Mouse (Mus musculus): Measurements from ENCODE around the gene Olfr435. TPM values are rescaled to one million over a fixed set of nuclear protein-coding genes. Genes with fewer than 3 reads are reported as not detected.

Olfr435 gene
- polyA plus RNA-seq (2012; rRNA removed) = not detected in 2 replicates

GRCm38 (mm10) chr6:43196781-43197180 lies at the start of gene Olfr435:
Olfr435 (plus strand) TSS chr6:43197146.
- H3K36me3 ChIP-seq (ENCODE audit: control insufficient read depth, insufficient read depth, low read length) = no peaks in the 10 kb centered on the region
- no peaks in the 10 kb centered on the region for H3K4me1 ChIP-seq (ENCODE audit: control insufficient read depth, insufficient read depth, insufficient read length)
- TF ChIP-seq CTCF (IDR thresholded peaks at IDR 0.05; ENCODE audit: extremely low read depth, insufficient read depth, insufficient read length, insufficient replicate concordance) (no peak), POLR2A (IDR thresholded peaks at IDR 0.05; ENCODE audit: low read depth, low read length) (no peak)
- no peak within 1 kb of the TSS for H3K27ac ChIP-seq (ENCODE audit: insufficient read depth, low read length)
- H3K4me3 ChIP-seq (ENCODE audit: extremely low read depth, insufficient read depth, insufficient read length) = no peak within 1 kb of the TSS
- H3K27me3 ChIP-seq (ENCODE audit: control insufficient read depth, insufficient read depth, low read length) = no peaks in the 10 kb centered on the region
- no peak for DNase-seq (ENCODE audit: low read depth in 1 of 2, low spot score in 2 of 2)

- Histone ChIP-seq H3K27me3 (ENCODE audit: control insufficient read depth, insufficient read depth, low read length) (no peaks in the 10 kb centered on the region), H3K4me3 (ENCODE audit: extremely low read depth, insufficient read depth, insufficient read length) (no peak overlapping the region), H3K36me3 (ENCODE audit: control insufficient read depth, insufficient read depth, low read length) (no peaks in the 10 kb centered on the region), H3K27ac (ENCODE audit: insufficient read depth, low read length) (no peak overlapping the region), H3K4me1 (ENCODE audit: control insufficient read depth, insufficient read depth, insufficient read length) (no peaks in the 10 kb centered on the region)
- no peak for DNase-seq (ENCODE audit: low read depth in 1 of 2, low spot score in 2 of 2)
- TF ChIP-seq CTCF (IDR thresholded peaks at IDR 0.05; ENCODE audit: extremely low read depth, insufficient read depth, insufficient read length, insufficient replicate concordance) (no peak), POLR2A (IDR thresholded peaks at IDR 0.05; ENCODE audit: low read depth, low read length) (no peak)
- WGBS = 63% methylated on average over 1 of the region's 1 CpGs
Observed at GRCm38 (mm10) chr6:43159502-43159901, 37.4 kb upstream of the Olfr435 start.

GRCm38 (mm10) chr6:43162982-43163381 lies 34.0 kb upstream of the Olfr435 start, which contains the start of gene Olfr437:
Olfr437 (plus strand) TSS chr6:43163282.
- TF ChIP-seq POLR2A (IDR thresholded peaks at IDR 0.05; ENCODE audit: low read depth, low read length) = no peak
- TF ChIP-seq CTCF (IDR thresholded peaks at IDR 0.05; ENCODE audit: extremely low read depth, insufficient read depth, insufficient read length, insufficient replicate concordance) = no peak

GRCm38 (mm10) chr6:43167246-43167645 lies 29.7 kb upstream of the Olfr435 start:
- Histone ChIP-seq H3K27me3 (ENCODE audit: control insufficient read depth, insufficient read depth, low read length) (no peaks in the 10 kb centered on the region), H3K27ac (ENCODE audit: insufficient read depth, low read length) (no peak overlapping the region), H3K4me1 (ENCODE audit: control insufficient read depth, insufficient read depth, insufficient read length) (no peaks in the 10 kb centered on the region), H3K4me3 (ENCODE audit: extremely low read depth, insufficient read depth, insufficient read length) (no peak overlapping the region), H3K36me3 (ENCODE audit: control insufficient read depth, insufficient read depth, low read length) (no peaks in the 10 kb centered on the region)
- TF ChIP-seq POLR2A (IDR thresholded peaks at IDR 0.05; ENCODE audit: low read depth, low read length) (no peak), CTCF (IDR thresholded peaks at IDR 0.05; ENCODE audit: extremely low read depth, insufficient read depth, insufficient read length, insufficient replicate concordance) (no peak)
- WGBS = 96% methylated on average over 4 of the region's 4 CpGs
- no peak for DNase-seq (ENCODE audit: low read depth in 1 of 2, low spot score in 2 of 2)

More at GRCm38 (mm10) chr6:43162982-43163381, 34.0 kb upstream of the Olfr435 start, which contains the start of gene Olfr437:
- DNase-seq (ENCODE audit: low read depth in 1 of 2, low spot score in 2 of 2) = no peak
- H3K4me3 ChIP-seq (ENCODE audit: extremely low read depth, insufficient read depth, insufficient read length) = no peak within 1 kb of the TSS
- H3K4me1 ChIP-seq (ENCODE audit: control insufficient read depth, insufficient read depth, insufficient read length) = no peaks in the 10 kb centered on the region
- no peaks in the 10 kb centered on the region for H3K36me3 ChIP-seq (ENCODE audit: control insufficient read depth, insufficient read depth, low read length)
- 68% methylated on average over 3 of the region's 3 CpGs for WGBS
- no peak within 1 kb of the TSS for H3K27ac ChIP-seq (ENCODE audit: insufficient read depth, low read length)
- no peaks in the 10 kb centered on the region for H3K27me3 ChIP-seq (ENCODE audit: control insufficient read depth, insufficient read depth, low read length)

GRCm38 (mm10) chr6:43171840-43172239 lies 25.1 kb upstream of the Olfr435 start, which contains the start of gene Olfr13:
Olfr13 (plus strand) TSS chr6:43172140.
- 63% methylated on average over 4 of the region's 4 CpGs for WGBS
- Histone ChIP-seq H3K27ac (ENCODE audit: insufficient read depth, low read length) (no peak within 1 kb of the TSS), H3K36me3 (ENCODE audit: control insufficient read depth, insufficient read depth, low read length) (no peaks in the 10 kb centered on the region), H3K27me3 (ENCODE audit: control insufficient read depth, insufficient read depth, low read length) (no peaks in the 10 kb centered on the region), H3K4me1 (ENCODE audit: control insufficient read depth, insufficient read depth, insufficient read length) (no peaks in the 10 kb centered on the region), H3K4me3 (ENCODE audit: extremely low read depth, insufficient read depth, insufficient read length) (no peak within 1 kb of the TSS)
- TF ChIP-seq POLR2A (IDR thresholded peaks at IDR 0.05; ENCODE audit: low read depth, low read length) (no peak), CTCF (IDR thresholded peaks at IDR 0.05; ENCODE audit: extremely low read depth, insufficient read depth, insufficient read length, insufficient replicate concordance) (no peak)
- DNase-seq (ENCODE audit: low read depth in 1 of 2, low spot score in 2 of 2) = no peak

GRCm38 (mm10) chr6:43178129-43178528 lies 18.8 kb upstream of the Olfr435 start:
- 52% methylated on average over 1 of the region's 1 CpGs for WGBS
- no peak overlapping the region for H3K27ac ChIP-seq (ENCODE audit: insufficient read depth, low read length)
- TF ChIP-seq POLR2A (IDR thresholded peaks at IDR 0.05; ENCODE audit: low read depth, low read length) = no peak
- no peak for TF ChIP-seq CTCF (IDR thresholded peaks at IDR 0.05; ENCODE audit: extremely low read depth, insufficient read depth, insufficient read length, insufficient replicate concordance)
- H3K4me3 ChIP-seq (ENCODE audit: extremely low read depth, insufficient read depth, insufficient read length) = no peak overlapping the region
- H3K4me1 ChIP-seq (ENCODE audit: control insufficient read depth, insufficient read depth, insufficient read length) = no peaks in the 10 kb centered on the region
- no peak for DNase-seq (ENCODE audit: low read depth in 1 of 2, low spot score in 2 of 2)
- no peaks in the 10 kb centered on the region for H3K27me3 ChIP-seq (ENCODE audit: control insufficient read depth, insufficient read depth, low read length)
- no peaks in the 10 kb centered on the region for H3K36me3 ChIP-seq (ENCODE audit: control insufficient read depth, insufficient read depth, low read length)

- H3K36me3 ChIP-seq (ENCODE audit: control insufficient read depth, insufficient read depth, low read length) = no peaks in the 10 kb centered on the region
- H3K4me3 ChIP-seq (ENCODE audit: extremely low read depth, insufficient read depth, insufficient read length) = no peak overlapping the region
- no peaks in the 10 kb centered on the region for H3K4me1 ChIP-seq (ENCODE audit: control insufficient read depth, insufficient read depth, insufficient read length)
- H3K27ac ChIP-seq (ENCODE audit: insufficient read depth, low read length) = no peak overlapping the region
- no peaks in the 10 kb centered on the region for H3K27me3 ChIP-seq (ENCODE audit: control insufficient read depth, insufficient read depth, low read length)
- WGBS = 75% methylated on average over 6 of the region's 6 CpGs
- TF ChIP-seq CTCF (IDR thresholded peaks at IDR 0.05; ENCODE audit: extremely low read depth, insufficient read depth, insufficient read length, insufficient replicate concordance) (no peak), POLR2A (IDR thresholded peaks at IDR 0.05; ENCODE audit: low read depth, low read length) (no peak)
- no peak for DNase-seq (ENCODE audit: low read depth in 1 of 2, low spot score in 2 of 2)
Observed at GRCm38 (mm10) chr6:43178584-43179501, 18.1 kb upstream of the Olfr435 start.
